Mouse (Mus musculus): ENCODE measurements around the gene Ldlrad1. TPM values are rescaled to one million over a fixed set of nuclear protein-coding genes. Genes with fewer than 3 reads are reported as not detected.
A peak's percentile ranks its signal among the peaks of the same experiment; 100 is the strongest.

Ldlrad1 gene
- total and polyA plus RNA-seq, 3 experiments, result 0.15 TPM; not detected in 2

- Histone ChIP-seq H3K79me2 (ENCODE audit: control insufficient read depth, insufficient read depth, low read length, poor library complexity) (peaks cover 8% of the 10 kb centered on the region), H3K27ac (ENCODE audit: control insufficient read depth, low read depth, low read length) (0 out of 2 replicates have a peak overlapping the region, but pooled peaks have one; percentile 5), H3K4me1 (ENCODE audit: control insufficient read depth in 1 of 2, insufficient read depth in 2 of 2, low read length in 2 of 2) (peaks cover 12 to 15% of the 10 kb centered on the region in 2 experiments; a peak in 3 of 4 replicates), H3K9ac (ENCODE audit: control insufficient read depth, low read depth, low read length, poor library complexity, severe bottlenecking) (peak overlapping the region; percentile 90), H3K36me3 (ENCODE audit: control insufficient read depth in 1 of 2, insufficient read depth in 2 of 2, low read length in 2 of 2) (peaks cover 0 to 15% of the 10 kb centered on the region in 2 experiments; a peak in 2 of 4 replicates), H3K27me3 (ENCODE audit: control insufficient read depth in 1 of 2, insufficient read depth in 2 of 2, low read length in 2 of 2) (no peaks in the 10 kb centered on the region), H3K4me3 (ENCODE audit: control insufficient read depth in 1 of 2, insufficient read depth in 1 of 2, low read depth in 2 of 2, low read length in 2 of 2) (peak overlapping the region; percentile 98 to 99), H3K9me3 (replicated peaks; ENCODE audit: insufficient read depth, low read length) (no peaks in the 10 kb centered on the region)
- no peak for TF ChIP-seq MAFK (IDR thresholded peaks at IDR 0.05; ENCODE audit: borderline replicate concordance, low read depth, low read length)
- no peak for TF ChIP-seq MAZ (IDR thresholded peaks at IDR 0.05; ENCODE audit: low read depth, low read length)
- TF ChIP-seq MEF2A (IDR thresholded peaks at IDR 0.05; ENCODE audit: extremely low read depth, insufficient replicate concordance, low read depth, low read length, poor library complexity, severe bottlenecking), result no peak
- TF ChIP-seq SIN3A (IDR thresholded peaks at IDR 0.05; ENCODE audit: low read length), result no peak; the same call in 1 of the 2 replicates
- no peak for TF ChIP-seq USF1 (IDR thresholded peaks at IDR 0.05; ENCODE audit: low read depth, low read length)
- no peak for TF ChIP-seq TCF12 (IDR thresholded peaks at IDR 0.05; ENCODE audit: low read depth, low read length)
- TF ChIP-seq NRF1 (IDR thresholded peaks at IDR 0.05; ENCODE audit: insufficient read depth, low read depth, low read length, poor library complexity, severe bottlenecking), result no peak
- TF ChIP-seq UBTF (IDR thresholded peaks at IDR 0.05; ENCODE audit: borderline replicate concordance, insufficient read depth, low read depth, low read length), result no peak
- no peak for TF ChIP-seq TAL1 (IDR thresholded peaks at IDR 0.05; ENCODE audit: low read length)
- TF ChIP-seq ZKSCAN1 (IDR thresholded peaks at IDR 0.05; ENCODE audit: low read depth, low read length), result no peak
- no peak for TF ChIP-seq SMC3 (IDR thresholded peaks at IDR 0.05; ENCODE audit: low read depth, low read length)
- no peak for TF ChIP-seq TBP (IDR thresholded peaks at IDR 0.05; ENCODE audit: low read depth, low read length)
- TF ChIP-seq ZC3H11A (IDR thresholded peaks at IDR 0.05; ENCODE audit: low read depth, low read length), result no peak
- TF ChIP-seq RCOR1 (IDR thresholded peaks at IDR 0.05; ENCODE audit: low read depth, low read length), result no peak
- TF ChIP-seq CTCF (IDR thresholded peaks at IDR 0.05 in 2 of 3, conservative IDR thresholded peaks at IDR 0.05 in 1 of 3; ENCODE audit: control insufficient read depth in 1 of 3, insufficient read depth in 1 of 3, low read depth in 2 of 3, low read length in 3 of 3, poor library complexity in 1 of 3, severe bottlenecking in 1 of 3), result no peak
- TF ChIP-seq POLR2AphosphoS2 (IDR thresholded peaks at IDR 0.05; ENCODE audit: low read length), result no peak
- no peak for TF ChIP-seq HCFC1 (IDR thresholded peaks at IDR 0.05; ENCODE audit: low read depth, low read length)
- DNase-seq (ENCODE audit: low read depth, low spot score), result peak; percentile 23
Measured at GRCm38 (mm10) chr4:107254414-107254813, 45.4 kb downstream of the Ldlrad1 start.

GRCm38 (mm10) chr4:107260001-107260400 lies 51.0 kb downstream of the Ldlrad1 start:
- Histone ChIP-seq H3K27ac (ENCODE audit: control insufficient read depth, low read depth, low read length) (no peak overlapping the region), H3K4me1 (ENCODE audit: control insufficient read depth in 1 of 2, insufficient read depth in 2 of 2, low read length in 2 of 2) (no peaks in the 10 kb centered on the region), H3K36me3 (ENCODE audit: control insufficient read depth in 1 of 2, insufficient read depth in 2 of 2, low read length in 2 of 2) (no peaks in the 10 kb centered on the region), H3K27me3 (ENCODE audit: control insufficient read depth in 1 of 2, insufficient read depth in 2 of 2, low read length in 2 of 2) (no peaks in the 10 kb centered on the region), H3K4me3 (ENCODE audit: control insufficient read depth in 1 of 2, insufficient read depth in 1 of 2, low read depth in 2 of 2, low read length in 2 of 2) (no peak overlapping the region), H3K79me2 (ENCODE audit: control insufficient read depth, insufficient read depth, low read length, poor library complexity) (no peaks in the 10 kb centered on the region), H3K9me3 (replicated peaks; ENCODE audit: insufficient read depth, low read length) (no peaks in the 10 kb centered on the region), H3K9ac (ENCODE audit: control insufficient read depth, low read depth, low read length, poor library complexity, severe bottlenecking) (no peak overlapping the region)
- TF ChIP-seq EP300 (IDR thresholded peaks at IDR 0.05; ENCODE audit: low read depth in 1 of 2, low read length in 2 of 2) (0 out of 4 replicates have a peak, but pooled peaks of 1 of the 2 experiments have one; percentile 24), GATA1 (IDR thresholded peaks at IDR 0.05; ENCODE audit: low read depth, low read length) (0 out of 2 replicates have a peak, but pooled peaks have one; percentile 44), NELFE (IDR thresholded peaks at IDR 0.05; ENCODE audit: low read depth, low read length) (no peak), NRF1 (IDR thresholded peaks at IDR 0.05; ENCODE audit: insufficient read depth, low read depth, low read length, poor library complexity, severe bottlenecking) (no peak), E2F4 (IDR thresholded peaks at IDR 0.05; ENCODE audit: borderline replicate concordance, low read depth, low read length) (no peak), UBTF (IDR thresholded peaks at IDR 0.05; ENCODE audit: borderline replicate concordance, insufficient read depth, low read depth, low read length) (no peak), RCOR1 (IDR thresholded peaks at IDR 0.05; ENCODE audit: low read depth, low read length) (peak; percentile 93), CHD1 (IDR thresholded peaks at IDR 0.05; ENCODE audit: low read depth, low read length) (no peak), TCF12 (IDR thresholded peaks at IDR 0.05; ENCODE audit: low read depth, low read length) (peak; percentile 12; the same call in 1 of the 2 replicates)
- peak; percentile 23 for DNase-seq (ENCODE audit: low read depth, low spot score)
